Mouse (Mus musculus): Measurements from ENCODE around the gene Gm5108. TPM values are rescaled to one million over a fixed set of nuclear protein-coding genes. Genes with fewer than 3 reads are reported as not detected.

Gene Gm5108
- total and polyA plus RNA-seq, 3 experiments: not detected

DNA sequence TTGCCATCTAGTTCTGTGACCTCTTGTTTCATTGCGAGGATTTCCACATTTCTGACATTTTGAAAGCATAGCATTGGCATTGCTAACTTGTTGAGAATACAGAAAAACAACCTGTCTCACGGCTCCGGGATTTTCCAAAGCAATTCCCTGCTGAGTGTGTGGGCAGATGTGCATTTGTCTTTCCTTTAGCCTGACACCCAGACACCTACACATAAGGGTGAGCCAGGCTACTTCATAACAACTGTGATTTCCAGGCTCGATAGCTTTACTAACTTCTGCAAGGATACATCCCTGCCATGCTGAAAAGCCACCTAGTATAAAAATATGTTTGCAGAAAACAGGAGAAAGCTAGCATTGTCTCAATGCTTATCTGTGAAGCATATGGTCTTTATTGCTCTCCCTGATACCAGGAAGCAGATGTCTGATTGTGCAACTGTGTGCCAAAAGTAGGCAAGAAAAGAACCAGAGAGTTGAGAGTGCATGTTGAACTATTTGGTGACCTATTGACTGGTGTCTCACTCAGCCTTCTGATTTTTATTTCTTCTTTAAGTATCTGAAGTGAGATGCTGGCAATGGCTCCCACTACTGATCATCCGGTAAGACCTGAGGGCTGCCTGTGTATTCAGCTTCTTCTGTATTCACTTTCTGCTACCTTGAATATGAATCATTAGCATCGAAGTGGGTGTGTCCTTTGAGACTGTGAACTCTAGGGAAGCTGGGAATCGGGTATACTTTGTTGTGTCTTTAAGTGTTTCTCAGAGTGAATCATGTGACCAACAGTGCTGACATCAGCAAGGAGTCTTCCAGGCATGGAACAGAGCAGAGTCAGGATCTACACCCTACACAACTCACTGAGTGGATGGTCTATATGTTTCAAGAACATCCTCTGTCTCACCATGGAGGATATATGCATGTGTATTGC is 20.5 kb downstream of the Gm5108 start:
- Histone ChIP-seq H3K4me1 (ENCODE audit: control insufficient read depth, insufficient read depth, low read length) (no peaks in the 10 kb centered on the region), H3K79me2 (replicated peaks; ENCODE audit: control insufficient read depth, insufficient read depth, low read length) (no peaks in the 10 kb centered on the region), H3K9ac (ENCODE audit: low read depth, low read length) (no peak overlapping the region), H3K27me3 (ENCODE audit: control insufficient read depth, insufficient read depth, low read length) (no peaks in the 10 kb centered on the region), H3K4me3 (no peak overlapping the region), H3K27ac (no peak overlapping the region), H3K36me3 (ENCODE audit: control insufficient read depth, insufficient read depth, low read length) (no peaks in the 10 kb centered on the region)
- WGBS: 59% methylated on average over 7 of the region's 7 CpGs
- intact Hi-C loops (cut with DNase I): no loop called here
- TF ChIP-seq CTCF (IDR thresholded peaks at IDR 0.05) (no peak), POLR2A (IDR thresholded peaks at IDR 0.05; ENCODE audit: insufficient read depth, low read depth, low read length) (no peak), EP300 (IDR thresholded peaks at IDR 0.05; ENCODE audit: insufficient read depth, low read depth, low read length) (no peak)
- DNase-seq: no peak

DNA sequence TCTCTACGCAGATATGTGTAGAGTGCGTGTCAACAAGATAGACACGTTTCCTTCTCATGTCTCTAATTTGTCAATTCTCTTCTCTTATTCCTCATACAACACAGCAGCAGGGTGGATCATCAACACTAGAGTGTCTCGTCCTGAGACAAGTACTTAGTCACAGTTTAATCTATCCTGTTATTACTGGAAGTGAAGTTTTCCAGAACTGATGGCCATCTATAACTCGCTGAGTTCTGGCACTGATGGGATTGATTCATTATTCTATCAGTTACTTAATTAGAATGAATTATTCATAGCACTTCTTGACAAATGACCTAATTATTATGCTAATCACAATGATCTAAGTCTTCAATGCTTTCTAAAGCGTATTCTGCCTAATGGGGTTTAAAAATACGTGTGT is 28.1 kb downstream of the Gm5108 start:
- no peaks in the 10 kb centered on the region for H3K27me3 ChIP-seq (ENCODE audit: control insufficient read depth, insufficient read depth, low read length)
- H3K27ac ChIP-seq: no peak overlapping the region
- H3K4me1 ChIP-seq (ENCODE audit: control insufficient read depth, insufficient read depth, low read length): no peaks in the 10 kb centered on the region
- no peak for TF ChIP-seq POLR2A (IDR thresholded peaks at IDR 0.05; ENCODE audit: insufficient read depth, low read depth, low read length)
- TF ChIP-seq EP300 (IDR thresholded peaks at IDR 0.05; ENCODE audit: insufficient read depth, low read depth, low read length): no peak
- no peak for TF ChIP-seq CTCF (IDR thresholded peaks at IDR 0.05)
- WGBS: 79% methylated on average over 7 of the region's 7 CpGs
- no peak for DNase-seq
- intact Hi-C loops (cut with DNase I): no loop called here
- H3K9ac ChIP-seq (ENCODE audit: low read depth, low read length): no peak overlapping the region
- no peak overlapping the region for H3K4me3 ChIP-seq
- H3K36me3 ChIP-seq (ENCODE audit: control insufficient read depth, insufficient read depth, low read length): no peaks in the 10 kb centered on the region
- H3K79me2 ChIP-seq (replicated peaks; ENCODE audit: control insufficient read depth, insufficient read depth, low read length): no peaks in the 10 kb centered on the region

- no peaks in the 10 kb centered on the region for H3K79me2 ChIP-seq (replicated peaks; ENCODE audit: control insufficient read depth, insufficient read depth, low read length)
- no peaks in the 10 kb centered on the region for H3K36me3 ChIP-seq (ENCODE audit: control insufficient read depth, insufficient read depth, low read length)
- H3K9ac ChIP-seq (ENCODE audit: low read depth, low read length): no peak overlapping the region
- no peak overlapping the region for H3K27ac ChIP-seq
- DNase-seq: no peak
- no peaks in the 10 kb centered on the region for H3K27me3 ChIP-seq (ENCODE audit: control insufficient read depth, insufficient read depth, low read length)
- TF ChIP-seq EP300 (IDR thresholded peaks at IDR 0.05; ENCODE audit: insufficient read depth, low read depth, low read length) (no peak), POLR2A (IDR thresholded peaks at IDR 0.05; ENCODE audit: insufficient read depth, low read depth, low read length) (no peak), CTCF (IDR thresholded peaks at IDR 0.05) (no peak)
- H3K4me3 ChIP-seq: no peak overlapping the region
- no peaks in the 10 kb centered on the region for H3K4me1 ChIP-seq (ENCODE audit: control insufficient read depth, insufficient read depth, low read length)
- 45% methylated on average over 3 of the region's 3 CpGs for WGBS
- intact Hi-C loops (cut with DNase I): no loop called here
These were observed 40.6 kb downstream of the Gm5108 start for GRCm38 (mm10) chr5:67981946-67982526.

- H3K79me2 ChIP-seq (replicated peaks; ENCODE audit: control insufficient read depth, insufficient read depth, low read length): no peaks in the 10 kb centered on the region
- no peak for DNase-seq
- H3K27me3 ChIP-seq (ENCODE audit: control insufficient read depth, insufficient read depth, low read length): no peaks in the 10 kb centered on the region
- intact Hi-C loops (cut with DNase I): no loop called here
- no peak overlapping the region for H3K9ac ChIP-seq (ENCODE audit: low read depth, low read length)
- TF ChIP-seq POLR2A (IDR thresholded peaks at IDR 0.05; ENCODE audit: insufficient read depth, low read depth, low read length): no peak
- TF ChIP-seq EP300 (IDR thresholded peaks at IDR 0.05; ENCODE audit: insufficient read depth, low read depth, low read length): no peak
- TF ChIP-seq CTCF (IDR thresholded peaks at IDR 0.05): no peak
- no peaks in the 10 kb centered on the region for H3K4me1 ChIP-seq (ENCODE audit: control insufficient read depth, insufficient read depth, low read length)
- no peaks in the 10 kb centered on the region for H3K36me3 ChIP-seq (ENCODE audit: control insufficient read depth, insufficient read depth, low read length)
- H3K27ac ChIP-seq: no peak overlapping the region
- no peak overlapping the region for H3K4me3 ChIP-seq
These were observed 49.0 kb downstream of the Gm5108 start for GRCm38 (mm10) chr5:67990426-67990825.

- TF ChIP-seq CTCF (IDR thresholded peaks at IDR 0.05): no peak
- TF ChIP-seq EP300 (IDR thresholded peaks at IDR 0.05; ENCODE audit: insufficient read depth, low read depth, low read length): no peak
- no peak for TF ChIP-seq POLR2A (IDR thresholded peaks at IDR 0.05; ENCODE audit: insufficient read depth, low read depth, low read length)
- Histone ChIP-seq H3K79me2 (replicated peaks; ENCODE audit: control insufficient read depth, insufficient read depth, low read length) (no peaks in the 10 kb centered on the region), H3K4me1 (ENCODE audit: control insufficient read depth, insufficient read depth, low read length) (no peaks in the 10 kb centered on the region), H3K4me3 (no peak overlapping the region), H3K9ac (ENCODE audit: low read depth, low read length) (no peak overlapping the region), H3K36me3 (ENCODE audit: control insufficient read depth, insufficient read depth, low read length) (no peaks in the 10 kb centered on the region), H3K27ac (no peak overlapping the region), H3K27me3 (ENCODE audit: control insufficient read depth, insufficient read depth, low read length) (no peaks in the 10 kb centered on the region)
- 84% methylated on average over 6 of the region's 6 CpGs for WGBS
- DNase-seq: no peak
- intact Hi-C loops (cut with DNase I): no loop called here
These were observed 61.1 kb downstream of the Gm5108 start for GRCm38 (mm10) chr5:68002611-68003010.

DNA sequence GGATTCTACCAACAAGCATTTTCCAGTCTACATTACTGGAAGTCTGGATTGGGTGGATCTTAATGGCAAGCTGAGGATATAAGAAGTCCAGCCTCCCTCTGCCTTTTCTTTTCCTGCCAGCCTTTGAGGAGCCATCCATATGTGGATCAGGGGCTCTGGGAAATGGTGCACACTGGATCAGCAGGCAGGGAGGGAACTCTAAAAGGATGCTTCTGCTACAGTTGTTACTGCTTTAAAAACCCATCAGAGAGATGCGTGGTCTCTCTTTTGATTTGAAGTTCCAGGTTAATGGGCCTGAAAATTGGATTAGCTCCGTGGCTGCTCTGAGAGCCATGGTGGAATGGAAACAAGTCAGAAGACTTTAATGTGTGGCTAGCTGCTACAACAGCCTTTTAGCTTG is 62.4 kb downstream of the Gm5108 start:
- no peak overlapping the region for H3K4me3 ChIP-seq
- WGBS: 66% methylated on average over 2 of the region's 2 CpGs
- TF ChIP-seq CTCF (IDR thresholded peaks at IDR 0.05) (no peak), EP300 (IDR thresholded peaks at IDR 0.05; ENCODE audit: insufficient read depth, low read depth, low read length) (no peak), POLR2A (IDR thresholded peaks at IDR 0.05; ENCODE audit: insufficient read depth, low read depth, low read length) (no peak)
- DNase-seq: no peak
- H3K36me3 ChIP-seq (ENCODE audit: control insufficient read depth, insufficient read depth, low read length): no peaks in the 10 kb centered on the region
- H3K79me2 ChIP-seq (replicated peaks; ENCODE audit: control insufficient read depth, insufficient read depth, low read length): no peaks in the 10 kb centered on the region
- intact Hi-C loops (cut with DNase I): no loop called here
- no peaks in the 10 kb centered on the region for H3K27me3 ChIP-seq (ENCODE audit: control insufficient read depth, insufficient read depth, low read length)
- no peaks in the 10 kb centered on the region for H3K4me1 ChIP-seq (ENCODE audit: control insufficient read depth, insufficient read depth, low read length)
- H3K27ac ChIP-seq: no peak overlapping the region
- H3K9ac ChIP-seq (ENCODE audit: low read depth, low read length): no peak overlapping the region

All from heart, adult 2 months (tissue).